Mouse (Mus musculus): ENCODE data around the gene Nek9. TPM values are rescaled to one million over a fixed set of nuclear protein-coding genes. Genes with fewer than 3 reads are reported as not detected.

The Nek9 gene
- polyA plus RNA-seq, 1 experiment, result 11.1 TPM

DNA sequence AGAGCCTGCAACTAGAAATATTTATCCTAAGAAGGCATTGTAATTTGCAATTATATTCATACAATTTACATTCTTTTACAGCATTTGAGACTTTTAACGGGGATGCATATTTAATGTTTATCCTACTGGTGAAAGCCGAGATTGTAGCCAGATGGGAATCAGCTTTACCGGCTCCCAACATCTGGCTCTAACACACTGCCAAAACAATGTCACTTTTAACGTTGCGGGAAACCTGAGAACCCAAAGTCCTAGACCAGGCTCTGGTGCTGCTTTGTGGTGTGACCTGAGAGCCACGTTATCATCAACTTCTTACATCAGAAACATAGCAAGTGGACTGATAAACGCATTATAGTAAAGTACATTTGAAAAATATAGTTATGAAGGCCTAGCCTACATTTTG, 74.2 kb downstream of the Nek9 start:
- Histone ChIP-seq H3K27ac (ENCODE audit: insufficient read depth, low read depth, low read length) (no peak overlapping the region), H3K4me3 (ENCODE audit: low read depth, low read length) (no peak overlapping the region), H3K4me1 (ENCODE audit: control insufficient read depth, insufficient read depth, insufficient read length, low read length) (no peaks in the 10 kb centered on the region), H3K36me3 (ENCODE audit: control insufficient read depth, insufficient read depth, low read length) (no peaks in the 10 kb centered on the region), H3K27me3 (ENCODE audit: control insufficient read depth, insufficient read depth, low read length) (no peaks in the 10 kb centered on the region)
- TF ChIP-seq CTCF (IDR thresholded peaks at IDR 0.05; ENCODE audit: extremely low read depth, insufficient read length, insufficient replicate concordance, low read depth, low read length) (no peak), POLR2A (IDR thresholded peaks at IDR 0.05; ENCODE audit: low read depth, low read length) (no peak)
- 73% methylated on average over 7 of the region's 7 CpGs for WGBS

GRCm38 (mm10) chr12:85264531-85264930, 74.6 kb downstream of the Nek9 start:
- 85% methylated on average over 8 of the region's 8 CpGs for WGBS
- Histone ChIP-seq H3K27me3 (ENCODE audit: control insufficient read depth, insufficient read depth, low read length) (no peaks in the 10 kb centered on the region), H3K27ac (ENCODE audit: insufficient read depth, low read depth, low read length) (no peak overlapping the region), H3K4me3 (ENCODE audit: low read depth, low read length) (no peak overlapping the region), H3K4me1 (ENCODE audit: control insufficient read depth, insufficient read depth, insufficient read length, low read length) (no peaks in the 10 kb centered on the region), H3K36me3 (ENCODE audit: control insufficient read depth, insufficient read depth, low read length) (no peaks in the 10 kb centered on the region)
- no peak for TF ChIP-seq CTCF (IDR thresholded peaks at IDR 0.05; ENCODE audit: extremely low read depth, insufficient read length, insufficient replicate concordance, low read depth, low read length)
- TF ChIP-seq POLR2A (IDR thresholded peaks at IDR 0.05; ENCODE audit: low read depth, low read length), result no peak

DNA sequence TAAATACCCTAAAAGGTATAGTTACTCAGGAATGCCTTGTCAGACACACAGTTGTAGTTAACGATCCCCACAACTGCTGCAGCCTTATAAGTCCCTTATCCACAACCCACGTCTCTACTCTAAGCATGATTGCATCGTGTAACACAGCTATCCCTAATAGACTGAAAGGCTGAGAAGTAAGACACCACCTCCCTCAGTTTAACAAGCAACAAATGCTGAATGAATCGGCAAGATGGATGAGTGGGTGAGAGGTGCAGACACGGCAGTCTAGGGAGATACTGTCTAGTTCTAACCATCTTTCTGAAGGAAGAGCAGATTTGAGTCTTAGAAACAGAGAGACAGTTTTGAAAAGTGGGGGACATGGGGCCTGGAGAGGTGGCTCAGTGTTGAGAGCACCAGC, 76.0 kb downstream of the Nek9 start:
- Histone ChIP-seq H3K36me3 (ENCODE audit: control insufficient read depth, insufficient read depth, low read length) (peaks cover 1% of the 10 kb centered on the region; the same call in 1 of the 2 replicates), H3K27ac (ENCODE audit: insufficient read depth, low read depth, low read length) (no peak overlapping the region), H3K4me1 (ENCODE audit: control insufficient read depth, insufficient read depth, insufficient read length, low read length) (no peaks in the 10 kb centered on the region), H3K27me3 (ENCODE audit: control insufficient read depth, insufficient read depth, low read length) (no peaks in the 10 kb centered on the region), H3K4me3 (ENCODE audit: low read depth, low read length) (no peak overlapping the region)
- TF ChIP-seq CTCF (IDR thresholded peaks at IDR 0.05; ENCODE audit: extremely low read depth, insufficient read length, insufficient replicate concordance, low read depth, low read length), result no peak
- no peak for TF ChIP-seq POLR2A (IDR thresholded peaks at IDR 0.05; ENCODE audit: low read depth, low read length)
- 81% methylated on average over 5 of the region's 5 CpGs for whole genome bisulfite sequencing

DNA sequence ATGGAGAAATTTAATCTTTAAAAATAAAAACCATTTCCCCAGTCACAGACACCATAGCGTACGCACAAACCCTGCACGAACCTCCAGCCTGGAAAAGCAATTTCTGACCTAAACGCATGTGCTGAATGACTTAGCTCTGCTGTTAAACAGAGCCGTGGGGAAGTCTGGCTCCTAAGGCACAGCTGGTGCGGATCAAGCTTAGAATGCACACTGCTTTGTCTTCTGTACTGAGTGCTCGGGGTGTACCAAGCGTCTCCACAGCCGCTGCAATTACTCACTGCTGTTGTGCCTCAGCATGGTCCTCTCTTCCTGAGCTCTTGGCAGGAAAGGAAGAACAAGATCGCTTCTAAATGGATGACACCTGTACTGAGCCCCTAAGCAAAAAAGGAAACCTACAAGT, 76.7 kb downstream of the Nek9 start:
- H3K4me3 ChIP-seq (ENCODE audit: low read depth, low read length), result no peak overlapping the region
- H3K36me3 ChIP-seq (ENCODE audit: control insufficient read depth, insufficient read depth, low read length), result peaks cover 1% of the 10 kb centered on the region; the same call in 1 of the 2 replicates
- H3K27ac ChIP-seq (ENCODE audit: insufficient read depth, low read depth, low read length), result no peak overlapping the region
- TF ChIP-seq CTCF (IDR thresholded peaks at IDR 0.05; ENCODE audit: extremely low read depth, insufficient read length, insufficient replicate concordance, low read depth, low read length) (no peak), POLR2A (IDR thresholded peaks at IDR 0.05; ENCODE audit: low read depth, low read length) (no peak)
- H3K27me3 ChIP-seq (ENCODE audit: control insufficient read depth, insufficient read depth, low read length), result no peaks in the 10 kb centered on the region
- H3K4me1 ChIP-seq (ENCODE audit: control insufficient read depth, insufficient read depth, insufficient read length, low read length), result no peaks in the 10 kb centered on the region
- 83% methylated on average over 10 of the region's 10 CpGs for whole genome bisulfite sequencing

DNA sequence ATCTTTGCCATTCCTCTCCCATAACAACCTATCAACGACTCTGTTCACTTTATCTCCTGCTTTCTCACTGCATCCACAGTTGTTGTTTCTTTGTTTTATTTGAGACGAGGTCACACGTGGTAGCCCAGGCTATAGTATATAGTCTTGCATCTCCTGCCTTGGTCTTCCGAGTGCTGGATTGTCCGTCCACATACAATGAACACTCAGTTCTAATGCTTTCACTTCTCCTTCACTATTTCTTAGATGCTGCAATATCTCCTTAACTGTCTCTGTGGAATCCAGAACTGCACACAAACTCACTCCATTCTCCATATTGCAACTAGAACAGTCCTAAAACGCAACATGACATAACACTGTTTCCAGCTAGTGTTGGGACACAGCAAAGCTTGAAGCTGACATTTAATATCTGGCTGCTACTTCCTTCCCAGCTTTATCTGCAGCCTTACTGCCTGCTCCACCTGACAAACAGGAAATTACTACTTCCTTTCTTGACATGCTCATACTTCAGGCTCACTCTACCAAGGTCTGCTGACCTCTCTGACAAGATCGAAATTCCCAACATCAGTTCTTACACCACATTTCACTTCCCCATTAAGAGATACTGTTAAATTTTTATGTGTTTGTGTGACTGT, 82.0 kb downstream of the Nek9 start:
- no peaks in the 10 kb centered on the region for H3K27me3 ChIP-seq (ENCODE audit: control insufficient read depth, insufficient read depth, low read length)
- no peak overlapping the region for H3K4me3 ChIP-seq (ENCODE audit: low read depth, low read length)
- TF ChIP-seq CTCF (IDR thresholded peaks at IDR 0.05; ENCODE audit: extremely low read depth, insufficient read length, insufficient replicate concordance, low read depth, low read length) (no peak), POLR2A (IDR thresholded peaks at IDR 0.05; ENCODE audit: low read depth, low read length) (no peak)
- 0 out of 2 replicates have a peak overlapping the region, but pooled peaks have one; percentile 13 for H3K27ac ChIP-seq (ENCODE audit: insufficient read depth, low read depth, low read length)
- WGBS, result 72% methylated on average over 7 of the region's 7 CpGs
- H3K4me1 ChIP-seq (ENCODE audit: control insufficient read depth, insufficient read depth, insufficient read length, low read length), result no peaks in the 10 kb centered on the region
- H3K36me3 ChIP-seq (ENCODE audit: control insufficient read depth, insufficient read depth, low read length), result peaks cover 1% of the 10 kb centered on the region; the same call in 1 of the 2 replicates

DNA sequence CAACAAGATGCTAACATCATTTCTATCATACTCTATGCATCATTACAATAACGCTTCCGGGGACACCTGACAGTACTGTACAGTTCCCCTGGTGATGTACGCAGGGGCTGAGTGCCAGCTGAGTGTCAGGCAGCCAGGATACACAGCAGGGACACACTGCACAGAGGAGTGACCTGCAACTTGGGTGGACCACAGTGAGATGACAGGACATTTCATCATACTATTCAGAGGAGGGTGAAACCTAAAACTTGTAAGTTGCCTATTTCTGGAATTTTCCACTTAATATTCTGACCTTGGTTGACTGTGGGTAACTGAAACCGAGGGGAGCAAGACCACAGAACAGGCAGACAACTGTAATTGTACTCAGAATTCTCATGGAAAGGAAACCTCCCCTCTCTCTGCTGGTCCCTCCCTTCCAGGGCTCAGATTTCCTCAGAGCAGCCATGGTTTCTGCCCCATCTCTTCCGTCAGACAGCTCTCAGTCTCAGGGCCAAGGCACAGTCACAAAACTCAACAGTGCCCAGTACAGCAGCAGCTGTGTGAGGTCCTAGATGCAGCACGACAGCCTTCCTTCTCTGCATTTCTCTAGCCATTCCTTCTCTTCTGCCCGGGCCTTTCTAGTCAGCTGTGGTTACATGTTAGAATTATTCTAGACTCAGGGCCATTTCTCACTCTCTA, 82.9 kb downstream of the Nek9 start:
- 77% methylated on average over 7 of the region's 7 CpGs for WGBS
- Histone ChIP-seq H3K4me3 (ENCODE audit: low read depth, low read length) (no peak overlapping the region), H3K27me3 (ENCODE audit: control insufficient read depth, insufficient read depth, low read length) (no peaks in the 10 kb centered on the region), H3K36me3 (ENCODE audit: control insufficient read depth, insufficient read depth, low read length) (peaks cover 1% of the 10 kb centered on the region; the same call in 1 of the 2 replicates), H3K4me1 (ENCODE audit: control insufficient read depth, insufficient read depth, insufficient read length, low read length) (no peaks in the 10 kb centered on the region), H3K27ac (ENCODE audit: insufficient read depth, low read depth, low read length) (no peak overlapping the region)
- TF ChIP-seq POLR2A (IDR thresholded peaks at IDR 0.05; ENCODE audit: low read depth, low read length), result no peak

DNA sequence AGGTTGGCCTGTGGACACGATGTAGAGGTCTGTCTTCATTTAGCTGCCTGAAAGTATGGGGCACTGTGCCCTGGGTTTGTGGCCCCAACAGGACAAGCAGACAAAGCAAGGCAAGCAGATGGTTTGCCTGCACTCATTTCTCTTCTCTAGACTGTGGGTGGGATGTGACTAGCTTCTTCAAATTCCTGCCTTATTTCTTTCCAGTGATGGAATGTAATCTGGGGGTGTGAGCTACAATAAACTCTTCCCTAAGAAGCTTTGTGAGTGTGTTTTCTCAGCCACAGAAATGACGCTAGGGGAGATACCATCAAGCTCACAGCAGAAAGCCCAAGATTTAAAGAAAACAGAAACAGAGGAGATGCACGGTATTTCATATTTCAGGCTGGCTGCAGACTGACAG, 87.1 kb downstream of the Nek9 start:
- H3K27me3 ChIP-seq (ENCODE audit: control insufficient read depth, insufficient read depth, low read length), result no peaks in the 10 kb centered on the region
- WGBS, result 91% methylated on average over 3 of the region's 3 CpGs
- no peak overlapping the region for H3K27ac ChIP-seq (ENCODE audit: insufficient read depth, low read depth, low read length)
- H3K4me1 ChIP-seq (ENCODE audit: control insufficient read depth, insufficient read depth, insufficient read length, low read length), result no peaks in the 10 kb centered on the region
- TF ChIP-seq POLR2A (IDR thresholded peaks at IDR 0.05; ENCODE audit: low read depth, low read length) (no peak), CTCF (IDR thresholded peaks at IDR 0.05; ENCODE audit: extremely low read depth, insufficient read length, insufficient replicate concordance, low read depth, low read length) (no peak)
- H3K36me3 ChIP-seq (ENCODE audit: control insufficient read depth, insufficient read depth, low read length), result no peaks in the 10 kb centered on the region
- H3K4me3 ChIP-seq (ENCODE audit: low read depth, low read length), result no peak overlapping the region

Other genes starting within 250 kb of the Nek9 start
- 0.42 and 1.3 TPM in 2 replicates for gene Prox2, start 228.6 kb downstream of the Nek9 start, polyA plus RNA-seq (2012; rRNA removed)
- 74.2 and 125 TPM in 2 replicates for gene Dlst, start 228.5 kb downstream of the Nek9 start, polyA plus RNA-seq (2012; rRNA removed)
- gene Rps6kl1, start 188.1 kb downstream of the Nek9 start, polyA plus RNA-seq (2012; rRNA removed), result 0.25 and 0.68 TPM in 2 replicates
- 0.48 and 0.90 TPM in 2 replicates for gene Pgf, start 161.6 kb downstream of the Nek9 start, polyA plus RNA-seq (2012; rRNA removed)
- 58.8 and 103 TPM in 2 replicates for gene Eif2b2, start 119.9 kb downstream of the Nek9 start, polyA plus RNA-seq (2012; rRNA removed)
- 0.72 and 0.99 TPM in 2 replicates for gene Mlh3, start 68.8 kb downstream of the Nek9 start, polyA plus RNA-seq (2012; rRNA removed)
- gene Acyp1, start 50.9 kb downstream of the Nek9 start, polyA plus RNA-seq (2012; rRNA removed), result 0.57 and 0.90 TPM in 2 replicates
- gene Zc2hc1c, start 50.8 kb downstream of the Nek9 start, polyA plus RNA-seq (2012; rRNA removed), result 0.05 and 0.06 TPM in 2 replicates
- gene Tmed10, start 35.5 kb upstream of the Nek9 start, polyA plus RNA-seq (2012; rRNA removed), result 140 and 226 TPM in 2 replicates
- 103 and 283 TPM in 2 replicates for gene Fos, start 134.5 kb upstream of the Nek9 start, polyA plus RNA-seq (2012; rRNA removed)